Mouse (Mus musculus) liver, embryonic 11.5 days (tissue): ENCODE data around the gene Ddx31. TPM values are rescaled to one million over a fixed set of nuclear protein-coding genes. Genes with fewer than 3 reads are reported as not detected.

Source experiments
- ATAC-seq: fragments of 200-750 bp; cut with Nextera tagmentation; replicated peaks from 2 replicates; pipeline ENCODE4 v1.8.0; 2017; ENCODE audit warnings: moderate number of reproducible peaks, mild to moderate bottlenecking, moderate TSS enrichment, moderate library complexity; ENCODE audit not compliant: low FRiP score
- DNase-seq: peaks from one replicate; pipeline ENCODE4 v3.0.0-alpha.2; 2017; ENCODE audit warnings: low spot score
- H3K27ac ChIP-seq: fragments of 300-500 bp; sonication (generic); 2 replicates; pipeline ENCODE4 v1.5.1; 2014; ENCODE audit warnings: mild to moderate bottlenecking, low read depth, low read length, control low read depth
- H3K27me3 ChIP-seq: fragments of 300-500 bp; sonication (generic); replicated peaks from 2 replicates; pipeline ENCODE4 v1.6.1; 2014; ENCODE audit warnings: low read length, mixed read lengths; ENCODE audit not compliant: control insufficient read depth, insufficient read depth
- H3K36me3 ChIP-seq: fragments of 300-500 bp; sonication (generic); 2 replicates; pipeline ENCODE4 v1.6.1; 2014; ENCODE audit warnings: mild to moderate bottlenecking, low read length, moderate library complexity, mixed read lengths; ENCODE audit not compliant: control insufficient read depth, insufficient read depth
- H3K4me1 ChIP-seq: fragments of 300-500 bp; sonication (generic); replicated peaks from 2 replicates; pipeline ENCODE4 v1.6.1; 2014; ENCODE audit warnings: low read length, mixed read lengths; ENCODE audit not compliant: control insufficient read depth, insufficient read depth
- H3K4me2 ChIP-seq: fragments of 300-500 bp; sonication (generic); 2 replicates; pipeline ENCODE4 v1.6.1; 2014; ENCODE audit warnings: mild to moderate bottlenecking, control low read depth, moderate library complexity
- H3K4me3 ChIP-seq: fragments of 300-500 bp; sonication (generic); 2 replicates; pipeline ENCODE4 v1.5.1; 2014; ENCODE audit warnings: low read depth, low read length, control low read depth
- H3K9ac ChIP-seq: fragments of 300-500 bp; sonication (generic); 2 replicates; pipeline ENCODE4 v1.6.1; 2014; ENCODE audit warnings: low read depth, low read length, control low read depth
- H3K9me3 ChIP-seq: fragments of 300-500 bp; sonication (generic); 2 replicates; pipeline ENCODE4 v1.6.1; 2016; ENCODE audit warnings: low read length, inconsistent platforms, mixed read lengths; ENCODE audit not compliant: control insufficient read depth
- WGBS: fragments of 180-500 bp; shearing (Covaris S2); extraction: QIAGEN DNeasy Blood & Tissue Kit; methylation state at CpG from one replicate; pipeline ENCODE4 v1.1.7; 2014; 5-methylcytosine and 5-hydroxymethylcytosine counted together
- polyA plus RNA-seq: library from polyadenylated mRNA; unstranded; fragments of >200 nt; fragmentation: Nextera tagmentation; extraction: Ambion mirVana; gene quantifications from 2 replicates; pipeline ENCODE4 v1.2.1, GENCODE M21; 2014

The Ddx31 gene
- polyA plus RNA-seq, 1 experiment from 2014 or later: 15.5 TPM

DNA sequence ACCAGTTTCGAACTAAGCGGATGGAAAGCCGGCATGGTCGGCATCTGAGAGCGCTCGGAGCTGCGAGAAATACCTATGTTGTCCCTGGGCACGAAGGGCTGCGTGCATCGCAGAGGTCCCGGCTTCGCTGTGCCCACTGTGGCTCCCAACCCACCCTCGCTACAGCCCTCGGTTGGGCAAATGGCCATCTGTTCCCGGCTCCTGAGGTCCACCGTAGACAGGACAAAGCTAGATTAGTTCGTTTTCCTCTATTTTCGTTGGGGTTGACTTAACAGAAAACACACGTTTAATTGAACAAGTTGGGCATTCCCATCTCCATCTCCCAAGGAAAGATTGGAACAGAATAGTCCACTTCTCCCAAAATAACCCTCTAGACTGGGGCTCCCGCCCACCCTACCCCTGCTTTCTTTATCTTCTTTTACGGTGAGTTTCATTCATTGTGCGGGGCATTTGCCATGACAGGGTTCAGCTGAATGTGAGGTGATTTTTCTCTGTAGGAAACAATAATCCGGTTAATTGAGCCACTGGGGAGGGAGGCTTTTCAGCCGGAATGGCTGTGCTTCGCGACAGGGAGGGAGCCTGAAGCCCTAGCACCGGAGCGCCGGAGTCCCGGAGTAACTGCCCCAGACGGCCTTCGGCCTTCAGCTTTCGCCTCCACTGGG is 72.0 kb downstream of the Ddx31 start:
- H3K4me3 ChIP-seq: no peak overlapping the region
- peaks cover 100% of the 10 kb centered on the region for H3K27me3 ChIP-seq
- no peak overlapping the region for H3K27ac ChIP-seq
- no peaks in the 10 kb centered on the region for H3K36me3 ChIP-seq
- ATAC-seq (no peak), DNase-seq (no peak)
- no peak overlapping the region for H3K9ac ChIP-seq
- H3K9me3 ChIP-seq: no peaks in the 10 kb centered on the region
- no peak overlapping the region for H3K4me2 ChIP-seq
- peaks cover 6% of the 10 kb centered on the region for H3K4me1 ChIP-seq
- WGBS: 4% methylated on average over 33 of the region's 33 CpGs

DNA sequence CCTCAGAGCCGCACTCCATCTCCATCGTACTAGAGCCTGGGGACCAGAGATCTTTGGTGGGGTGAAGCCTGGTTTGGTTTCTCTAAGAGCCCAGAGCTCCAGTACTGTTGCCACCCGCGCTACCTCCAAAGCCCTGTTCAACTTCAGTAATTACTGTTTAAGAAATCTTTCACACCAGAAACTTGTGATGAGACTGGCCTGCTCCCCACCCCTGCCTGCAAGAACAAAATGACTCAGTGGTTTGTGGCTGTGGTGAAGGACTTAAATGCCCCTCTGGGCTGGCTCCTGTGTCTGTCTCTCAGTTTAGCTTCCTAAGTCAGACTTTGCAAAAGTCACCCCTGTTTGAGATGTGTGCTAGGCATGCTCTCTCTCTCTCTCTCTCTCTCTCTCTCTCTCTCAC is 72.8 kb downstream of the Ddx31 start:
- Histone ChIP-seq H3K4me2 (no peak overlapping the region), H3K27ac (no peak overlapping the region), H3K4me3 (no peak overlapping the region), H3K9me3 (no peaks in the 10 kb centered on the region), H3K4me1 (peaks cover 7% of the 10 kb centered on the region), H3K9ac (no peak overlapping the region), H3K36me3 (no peaks in the 10 kb centered on the region), H3K27me3 (peaks cover 100% of the 10 kb centered on the region)
- no peak for ATAC-seq
- 7% methylated on average over 4 of the region's 4 CpGs for WGBS
- no peak for DNase-seq

DNA sequence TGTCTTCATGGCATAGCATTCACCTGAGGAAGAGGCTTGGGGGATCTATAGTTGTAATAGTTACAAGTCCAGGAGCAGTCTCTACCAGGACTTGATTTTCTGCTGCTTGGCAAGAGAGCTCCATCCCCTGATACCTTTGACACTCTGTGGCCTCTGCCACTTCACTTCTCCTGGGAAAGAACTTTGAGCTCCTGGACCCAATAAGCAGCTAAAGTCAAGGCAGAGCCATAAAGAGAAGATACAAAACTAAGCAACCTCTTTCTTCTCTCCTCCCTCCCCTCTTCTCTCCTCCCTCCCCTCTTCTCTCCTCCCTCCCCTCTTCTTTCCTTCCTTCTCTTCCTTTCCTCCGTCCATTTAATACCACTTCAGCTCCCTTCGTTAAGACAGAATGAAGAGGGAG is 73.9 kb downstream of the Ddx31 start:
- no peaks in the 10 kb centered on the region for H3K9me3 ChIP-seq
- 4% methylated on average over 2 of the region's 2 CpGs for WGBS
- DNase-seq (no peak), ATAC-seq (no peak)
- peaks cover 100% of the 10 kb centered on the region for H3K27me3 ChIP-seq
- 0 out of 2 replicates have a peak, but pooled peaks cover 2% of the 10 kb centered on the region for H3K4me1 ChIP-seq
- H3K36me3 ChIP-seq: no peaks in the 10 kb centered on the region
- no peak overlapping the region for H3K4me2 ChIP-seq
- no peak overlapping the region for H3K9ac ChIP-seq
- H3K4me3 ChIP-seq: no peak overlapping the region
- no peak overlapping the region for H3K27ac ChIP-seq

DNA sequence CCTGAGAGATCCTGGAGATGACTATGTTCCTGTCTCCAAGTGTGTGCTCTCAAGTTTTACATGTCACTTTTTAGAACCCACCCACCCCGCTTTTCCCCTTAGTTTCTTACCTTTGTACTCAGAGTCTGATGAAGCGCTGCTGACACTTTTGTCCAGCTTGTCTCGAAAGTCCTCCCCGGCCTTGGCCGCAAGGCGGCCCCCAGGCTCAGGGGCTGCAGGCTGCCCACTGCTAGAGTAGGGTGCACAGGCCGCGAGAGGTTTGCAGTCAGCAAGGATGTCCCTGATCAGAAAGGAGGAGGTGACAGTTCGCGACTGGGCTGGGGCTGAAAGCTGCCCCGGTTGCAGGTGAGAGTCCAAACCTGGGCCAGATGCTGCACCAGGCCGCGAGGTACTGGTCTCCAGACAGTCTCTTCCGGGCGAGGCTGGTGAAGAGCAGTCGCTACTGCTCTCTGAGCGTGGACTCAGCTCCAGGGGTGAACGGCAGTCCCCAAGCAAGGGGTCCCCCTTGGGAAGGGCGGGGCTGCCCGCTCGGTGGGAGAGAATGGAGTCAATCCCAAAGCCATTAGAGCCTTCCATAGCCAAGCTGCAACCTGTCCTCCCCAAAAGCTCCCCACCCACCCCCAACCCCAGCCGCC is 75.0 kb downstream of the Ddx31 start:
- Histone ChIP-seq H3K9ac (no peak overlapping the region), H3K4me3 (no peak overlapping the region), H3K9me3 (no peaks in the 10 kb centered on the region), H3K27ac (no peak overlapping the region), H3K4me1 (0 out of 2 replicates have a peak, but pooled peaks cover 2% of the 10 kb centered on the region), H3K27me3 (peaks cover 97% of the 10 kb centered on the region), H3K4me2 (no peak overlapping the region), H3K36me3 (no peaks in the 10 kb centered on the region)
- ATAC-seq: no peak
- 14% methylated on average over 21 of the region's 22 CpGs for WGBS
- DNase-seq: no peak

DNA sequence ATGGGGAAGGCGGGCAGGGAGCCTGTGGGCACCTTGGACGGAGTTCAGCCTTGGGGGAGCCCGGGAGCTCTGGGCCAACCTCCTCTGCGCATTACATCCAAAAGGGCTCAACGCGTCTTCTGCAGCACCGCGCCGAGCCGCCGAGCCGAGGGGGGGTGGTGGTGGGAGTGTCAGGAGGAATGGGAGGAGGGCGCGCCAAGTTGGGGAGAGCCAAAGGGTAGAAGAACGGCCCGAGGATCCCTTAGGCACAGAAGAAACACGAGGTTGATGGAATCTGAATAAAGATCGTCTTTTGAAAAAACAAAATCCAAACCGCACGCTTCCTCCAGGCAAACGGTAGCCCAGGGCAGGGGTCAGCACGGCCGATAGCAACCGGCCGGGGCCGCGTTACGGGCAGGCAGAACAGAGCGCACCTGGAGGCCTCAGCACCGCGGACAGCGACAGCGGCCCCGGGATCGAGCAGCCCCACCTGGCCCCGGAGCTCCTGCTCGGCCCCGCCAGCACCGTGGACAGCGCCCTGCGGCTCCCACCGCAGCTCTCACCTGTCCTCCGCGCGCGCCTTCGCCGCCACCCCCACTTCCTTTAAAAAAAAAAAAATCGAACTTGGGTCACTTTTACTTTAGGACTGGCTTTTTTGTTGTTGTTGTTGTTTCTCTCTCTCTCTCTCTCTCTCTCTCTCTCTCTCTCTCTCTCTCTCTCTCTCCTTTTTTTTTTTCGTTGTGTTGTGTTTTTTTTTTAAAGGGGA is 75.7 kb downstream of the Ddx31 start:
- ATAC-seq (peak; percentile 43; the same call in 1 of the 2 replicates), DNase-seq (peak; percentile 82)
- Histone ChIP-seq H3K27me3 (peaks cover 94% of the 10 kb centered on the region), H3K4me2 (peak overlapping the region; percentile 6; the same call in 1 of the 2 replicates), H3K9me3 (no peaks in the 10 kb centered on the region), H3K27ac (no peak overlapping the region), H3K9ac (no peak overlapping the region), H3K4me3 (no peak overlapping the region), H3K36me3 (no peaks in the 10 kb centered on the region), H3K4me1 (0 out of 2 replicates have a peak, but pooled peaks cover 2% of the 10 kb centered on the region)
- WGBS: under 1% methylated on average over 50 of the region's 50 CpGs

DNA sequence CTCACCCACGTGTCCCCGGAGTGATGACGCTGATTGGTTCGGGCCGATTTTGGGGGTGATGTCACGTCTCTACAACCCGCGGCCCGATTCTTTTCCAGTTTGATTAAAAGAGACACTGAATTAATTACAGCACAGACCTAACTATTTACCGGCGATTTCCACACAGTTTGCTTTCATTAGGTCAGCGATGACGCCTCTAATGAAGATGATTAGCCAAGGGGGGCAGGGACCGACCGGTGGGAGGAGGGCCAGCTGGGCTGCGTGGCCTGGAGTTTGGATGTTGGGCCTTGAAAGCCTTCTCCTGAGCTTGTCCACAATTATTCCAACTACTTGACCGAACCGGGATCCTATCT is 76.3 kb downstream of the Ddx31 start, which contains the start of gene Barhl1:
TSS of gene Barhl1 (minus strand) at position 156 of the 353 bp plus-strand sequence.
- peak within 1 kb of the TSS; percentile 36; the same call in 1 of the 2 replicates for H3K4me2 ChIP-seq
- no peaks in the 10 kb centered on the region for H3K36me3 ChIP-seq
- H3K4me1 ChIP-seq: 0 out of 2 replicates have a peak, but pooled peaks cover 2% of the 10 kb centered on the region
- H3K4me3 ChIP-seq: peak within 1 kb of the TSS; percentile 14; the same call in 1 of the 2 replicates
- H3K9ac ChIP-seq: no peak within 1 kb of the TSS
- 4% methylated on average over 18 of the region's 18 CpGs for WGBS
- ATAC-seq (no peak), DNase-seq (no peak)
- H3K27me3 ChIP-seq: peaks cover 94% of the 10 kb centered on the region
- H3K9me3 ChIP-seq: no peaks in the 10 kb centered on the region
- H3K27ac ChIP-seq: no peak within 1 kb of the TSS

DNA sequence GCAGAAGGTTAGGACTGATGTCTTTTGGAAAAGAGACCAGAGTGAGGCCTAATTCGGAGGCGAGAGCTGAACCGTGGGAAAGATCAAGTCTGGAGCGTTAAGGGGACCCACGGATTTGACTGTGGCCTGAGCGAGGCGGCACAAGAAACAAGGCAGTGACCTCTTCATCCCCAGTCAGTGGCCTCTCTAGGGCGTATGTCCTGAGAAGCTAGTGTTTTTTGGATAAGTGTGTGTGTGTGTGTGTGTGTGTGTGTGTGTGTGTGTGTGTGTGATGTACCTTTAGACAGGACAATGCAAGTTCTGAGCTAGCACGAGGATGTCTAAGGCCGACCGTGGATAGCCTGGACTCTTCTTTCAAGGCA is 76.9 kb downstream of the Ddx31 start:
- Histone ChIP-seq H3K27ac (no peak overlapping the region), H3K36me3 (no peaks in the 10 kb centered on the region), H3K9ac (no peak overlapping the region), H3K4me3 (no peak overlapping the region), H3K9me3 (no peaks in the 10 kb centered on the region), H3K4me1 (0 out of 2 replicates have a peak, but pooled peaks cover 2% of the 10 kb centered on the region), H3K4me2 (no peak overlapping the region), H3K27me3 (peaks cover 91% of the 10 kb centered on the region)
- ATAC-seq: no peak
- no peak for DNase-seq
- 10% methylated on average over 11 of the region's 11 CpGs for WGBS

DNA sequence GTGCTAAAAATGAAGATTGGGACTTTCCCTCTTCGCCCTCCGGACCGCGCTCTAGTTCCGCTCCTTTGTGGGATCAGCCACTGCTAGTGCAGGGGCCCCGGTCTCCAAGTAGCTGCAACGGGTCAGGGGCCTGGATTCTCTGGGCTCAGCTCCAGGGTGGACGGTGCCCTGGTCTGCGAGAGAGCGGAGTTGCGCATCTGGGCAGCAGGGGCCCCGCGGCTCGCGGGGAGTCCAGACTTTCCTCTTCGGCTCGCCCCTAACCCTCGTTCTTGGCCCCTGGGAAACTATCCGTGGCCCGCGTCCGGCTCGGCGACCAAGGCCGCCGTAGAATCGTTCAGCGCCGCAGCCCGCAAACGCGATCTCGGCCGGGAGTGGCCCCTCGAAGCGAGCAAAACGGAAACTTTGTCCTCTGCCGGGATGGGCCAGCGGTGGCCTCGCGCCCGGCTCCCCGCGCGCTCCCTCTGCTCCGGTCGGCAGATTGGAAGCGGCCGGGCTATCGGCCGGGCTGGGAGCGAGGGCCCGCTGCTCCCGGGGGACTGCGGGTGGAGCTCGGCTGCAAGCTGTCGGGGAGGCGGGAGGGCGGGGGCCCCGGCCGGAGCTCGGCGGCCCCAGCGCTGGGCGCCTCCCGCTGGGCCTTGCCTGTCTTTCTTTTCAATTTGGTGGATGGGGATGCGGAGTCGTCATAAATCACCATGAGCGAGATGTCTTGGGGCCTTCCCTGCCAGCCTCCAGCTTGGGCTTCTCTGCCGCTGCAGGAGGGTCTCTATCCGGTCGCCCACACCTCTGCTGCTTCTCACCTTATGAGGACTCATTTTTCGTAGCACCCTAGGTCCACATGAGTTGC is 77.5 kb downstream of the Ddx31 start:
- no peak overlapping the region for H3K9ac ChIP-seq

More for the DNA sequence above, 77.5 kb downstream of the Ddx31 start:
- WGBS: 1% methylated on average over 73 of the region's 73 CpGs
- Histone ChIP-seq H3K36me3 (no peaks in the 10 kb centered on the region), H3K9me3 (no peaks in the 10 kb centered on the region), H3K4me2 (peak overlapping the region; percentile 36), H3K4me3 (peak overlapping the region; percentile 14), H3K4me1 (0 out of 2 replicates have a peak, but pooled peaks cover 2% of the 10 kb centered on the region), H3K27ac (no peak overlapping the region), H3K27me3 (peaks cover 91% of the 10 kb centered on the region)
- DNase-seq: no peak
- ATAC-seq: no peak
